Mouse (Mus musculus): ENCODE measurements around the gene Klhl3. TPM values are rescaled to one million over a fixed set of nuclear protein-coding genes. Genes with fewer than 3 reads are reported as not detected.
A peak's percentile ranks its signal among the peaks of the same experiment; 100 is the strongest.

The Klhl3 gene
- 10.7 and 12.3 TPM in 2 replicates for polyA plus RNA-seq (2015; fragmentation: Nextera tagmentation; extraction: Ambion mirVana)

GRCm38 (mm10) chr13:58113061-58113900, at the start of gene Klhl3:
TSS of gene Klhl3 (minus strand) at chr13:58113592.
- H3K4me2 ChIP-seq (ENCODE audit: low read length), result peak within 1 kb of the TSS; percentile 93
- ATAC-seq (replicated peaks; ENCODE audit: low FRiP score, low read depth) (peak; percentile 74), DNase-seq (ENCODE audit: low spot score) (peak; percentile 86)
- no peaks in the 10 kb centered on the region for H3K9me3 ChIP-seq (replicated peaks; ENCODE audit: low read length)
- peak within 1 kb of the TSS; percentile 59 for H3K4me3 ChIP-seq (replicated peaks; ENCODE audit: low read depth, low read length)
- no peaks in the 10 kb centered on the region for H3K27me3 ChIP-seq (ENCODE audit: insufficient read depth, low read length)
- WGBS, result under 1% methylated on average over 35 of the region's 35 CpGs
- H3K4me1 ChIP-seq (replicated peaks; ENCODE audit: insufficient read depth, low read length), result peaks cover 13% of the 10 kb centered on the region; the same call in 1 of the 2 replicates
- peak within 1 kb of the TSS; percentile 69 for H3K27ac ChIP-seq
- H3K36me3 ChIP-seq (ENCODE audit: insufficient read depth, low read length), result no peaks in the 10 kb centered on the region
- TF ChIP-seq CTCF (IDR thresholded peaks at IDR 0.05; ENCODE audit: low read depth), result peak; percentile 61
- peak within 1 kb of the TSS; percentile 71 for H3K9ac ChIP-seq (ENCODE audit: low read depth, low read length)

- TF ChIP-seq CTCF (IDR thresholded peaks at IDR 0.05; ENCODE audit: low read depth), result no peak
- H3K9me3 ChIP-seq (replicated peaks; ENCODE audit: low read length), result no peaks in the 10 kb centered on the region
- no peak for ATAC-seq (replicated peaks; ENCODE audit: low FRiP score, low read depth)
Observed at GRCm38 (mm10) chr13:58160761-58161160, 47.4 kb upstream of the Klhl3 start.

GRCm38 (mm10) chr13:58158099-58158912, 44.9 kb upstream of the Klhl3 start:
- peaks cover 9% of the 10 kb centered on the region for H3K36me3 ChIP-seq (ENCODE audit: insufficient read depth, low read length)
- H3K4me2 ChIP-seq (ENCODE audit: low read length), result peak overlapping the region; percentile 69
- WGBS, result 7% methylated on average over 16 of the region's 16 CpGs
- TF ChIP-seq CTCF (IDR thresholded peaks at IDR 0.05; ENCODE audit: low read depth), result peak; percentile 94
- H3K4me3 ChIP-seq (replicated peaks; ENCODE audit: low read depth, low read length), result peak overlapping the region; percentile 51
- H3K27me3 ChIP-seq (ENCODE audit: insufficient read depth, low read length), result no peaks in the 10 kb centered on the region
- ATAC-seq (replicated peaks; ENCODE audit: low FRiP score, low read depth) (peak; percentile 76), DNase-seq (ENCODE audit: low spot score) (peak; percentile 91)
- H3K4me1 ChIP-seq (replicated peaks; ENCODE audit: insufficient read depth, low read length), result no peaks in the 10 kb centered on the region
- H3K27ac ChIP-seq, result peak overlapping the region; percentile 68
- H3K9ac ChIP-seq (ENCODE audit: low read depth, low read length), result peak overlapping the region; percentile 41
- H3K9me3 ChIP-seq (replicated peaks; ENCODE audit: low read length), result no peaks in the 10 kb centered on the region; the same call in 1 of the 2 replicates

More at GRCm38 (mm10) chr13:58160761-58161160, 47.4 kb upstream of the Klhl3 start:
- Histone ChIP-seq H3K27me3 (ENCODE audit: insufficient read depth, low read length) (no peaks in the 10 kb centered on the region), H3K9ac (ENCODE audit: low read depth, low read length) (no peak overlapping the region), H3K4me3 (replicated peaks; ENCODE audit: low read depth, low read length) (no peak overlapping the region), H3K36me3 (ENCODE audit: insufficient read depth, low read length) (peaks cover 16% of the 10 kb centered on the region), H3K4me1 (replicated peaks; ENCODE audit: insufficient read depth, low read length) (no peaks in the 10 kb centered on the region), H3K4me2 (ENCODE audit: low read length) (no peak overlapping the region), H3K27ac (no peak overlapping the region)
- no peak for DNase-seq (ENCODE audit: low spot score)
- 95% methylated on average over 15 of the region's 15 CpGs for WGBS

- H3K4me1 ChIP-seq (replicated peaks; ENCODE audit: insufficient read depth, low read length), result no peaks in the 10 kb centered on the region
- peak within 1 kb of the TSS; percentile 51 for H3K4me3 ChIP-seq (replicated peaks; ENCODE audit: low read depth, low read length)
- peak; percentile 40; the same call in 1 of the 2 replicates for TF ChIP-seq CTCF (IDR thresholded peaks at IDR 0.05; ENCODE audit: low read depth)
- peak within 1 kb of the TSS; percentile 69 for H3K4me2 ChIP-seq (ENCODE audit: low read length)
- H3K27me3 ChIP-seq (ENCODE audit: insufficient read depth, low read length), result no peaks in the 10 kb centered on the region
- peak within 1 kb of the TSS; percentile 41 for H3K9ac ChIP-seq (ENCODE audit: low read depth, low read length)
- ATAC-seq (replicated peaks; ENCODE audit: low FRiP score, low read depth) (peak; percentile 83), DNase-seq (ENCODE audit: low spot score) (peak; percentile 90)
- H3K27ac ChIP-seq, result peak within 1 kb of the TSS; percentile 68
- no peaks in the 10 kb centered on the region; the same call in 1 of the 2 replicates for H3K9me3 ChIP-seq (replicated peaks; ENCODE audit: low read length)
- under 1% methylated on average over 30 of the region's 30 CpGs for WGBS
- peaks cover 8% of the 10 kb centered on the region for H3K36me3 ChIP-seq (ENCODE audit: insufficient read depth, low read length)
Observed at GRCm38 (mm10) chr13:58157447-58158098, 44.2 kb upstream of the Klhl3 start, which contains the start of gene Idnk. TSS of gene Idnk (plus strand) at chr13:58157649.

DNA sequence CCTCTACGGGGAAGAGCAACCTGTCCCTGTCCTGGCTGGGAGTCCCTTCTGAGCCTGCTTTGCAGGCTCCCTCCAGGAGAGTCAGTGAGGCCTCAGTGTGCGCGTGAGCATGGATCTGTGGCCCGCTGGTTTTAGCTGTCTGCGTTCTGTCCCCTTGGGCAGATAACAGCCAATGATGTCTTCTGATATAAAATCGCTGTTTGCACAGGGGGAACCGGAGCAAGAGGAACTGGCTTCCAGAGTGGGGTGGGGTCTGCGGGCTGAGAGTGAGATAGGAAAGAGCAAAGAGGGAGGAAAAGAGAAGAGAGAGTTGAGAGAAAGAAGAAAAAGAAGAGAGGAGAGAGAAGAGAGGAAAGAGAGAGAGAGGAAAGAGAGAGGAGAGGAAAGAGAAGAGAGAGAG, 43.6 kb upstream of the Klhl3 start:
- no peak for TF ChIP-seq CTCF (IDR thresholded peaks at IDR 0.05; ENCODE audit: low read depth)
- Histone ChIP-seq H3K27ac (no peak overlapping the region), H3K4me1 (replicated peaks; ENCODE audit: insufficient read depth, low read length) (no peaks in the 10 kb centered on the region), H3K9ac (ENCODE audit: low read depth, low read length) (peak overlapping the region; percentile 41; the same call in 1 of the 2 replicates), H3K4me3 (replicated peaks; ENCODE audit: low read depth, low read length) (peak overlapping the region; percentile 51), H3K9me3 (replicated peaks; ENCODE audit: low read length) (no peaks in the 10 kb centered on the region; the same call in 1 of the 2 replicates), H3K27me3 (ENCODE audit: insufficient read depth, low read length) (no peaks in the 10 kb centered on the region), H3K4me2 (ENCODE audit: low read length) (peak overlapping the region; percentile 69), H3K36me3 (ENCODE audit: insufficient read depth, low read length) (peaks cover 8% of the 10 kb centered on the region)
- WGBS, result 23% methylated on average over 8 of the region's 8 CpGs
- DNase-seq (ENCODE audit: low spot score) (no peak), ATAC-seq (replicated peaks; ENCODE audit: low FRiP score, low read depth) (no peak)
